Comparison of ENCODE assay signal across 30 mouse cellular contexts in the genomic region with DNA sequence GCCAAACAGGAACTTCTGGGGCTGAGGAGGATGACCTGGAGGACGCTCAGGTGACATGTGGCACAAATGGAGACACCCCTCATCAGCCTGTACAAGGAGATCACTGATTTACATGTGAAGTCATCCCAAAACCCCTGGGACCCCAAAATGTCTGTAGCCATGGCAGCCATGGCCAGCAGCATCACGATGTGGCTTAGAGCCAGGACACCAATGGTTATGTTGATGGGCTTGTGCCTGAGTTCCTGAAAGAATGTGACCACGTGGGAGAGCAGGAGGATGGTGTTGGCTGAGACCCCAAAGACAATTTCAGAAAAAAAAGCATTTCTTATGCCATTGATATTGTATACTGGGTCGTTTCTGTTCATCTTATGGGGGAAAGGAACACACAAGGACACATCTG. TPM values are rescaled to one million over a fixed set of nuclear protein-coding genes. Genes with fewer than 3 reads are reported as not detected.
"Had no signal": no experiment of that assay in that cellular context is flagged by ENCODE, and none has a peak within 500 bp of the region (broad histone marks: within the 10 kb centered on the region; RNA-seq: fewer than 3 reads in every experiment).

No protein-coding gene starts in this region.

- H3K4me3 ChIP-seq: intestine, embryonic 15.5 days; limb, embryonic 13.5 days; liver, embryonic 12.5 days; liver, embryonic 15.5 days; midbrain, embryonic 13.5 days; myocyte; neural tube, embryonic 13.5 days; stomach, embryonic 15.5 days had no signal

- H3K27ac ChIP-seq: intestine, embryonic 15.5 days; limb, embryonic 13.5 days; liver, embryonic 12.5 days; liver, embryonic 15.5 days; macrophage; midbrain, embryonic 13.5 days; neural tube, embryonic 13.5 days; stomach, embryonic 15.5 days had no signal

- DNase-seq: kidney, adult 11 months; kidney, adult 8-10 months; kidney, postnatal 14 days; kidney, postnatal 4 days; liver; lung, adult 18-20 months; retina, postnatal 1 day; right cerebral cortex, postnatal 25 days; spleen, adult 18-20 months; thymus, adult 2 months; thymus, postnatal 14 days; thymus, postnatal 4 days had no signal

- H3K27me3 ChIP-seq: intestine, embryonic 15.5 days; limb, embryonic 13.5 days; liver, embryonic 12.5 days; liver, embryonic 15.5 days; midbrain, embryonic 13.5 days; neural tube, embryonic 13.5 days; stomach, embryonic 15.5 days had no signal

- H3K9ac ChIP-seq: intestine, embryonic 15.5 days; limb, embryonic 13.5 days; liver, embryonic 12.5 days; liver, embryonic 15.5 days; midbrain, embryonic 13.5 days; neural tube, embryonic 13.5 days; stomach, embryonic 15.5 days had no signal

- ATAC-seq: intestine, embryonic 15.5 days; liver, embryonic 12.5 days; midbrain, embryonic 13.5 days had no signal

- H3K4me1 ChIP-seq: intestine, embryonic 15.5 days; limb, embryonic 13.5 days; liver, embryonic 12.5 days; liver, embryonic 15.5 days; midbrain, embryonic 13.5 days; neural tube, embryonic 13.5 days; stomach, embryonic 15.5 days had no signal

- H3K9me3 ChIP-seq: intestine, embryonic 15.5 days; limb, embryonic 13.5 days; liver, embryonic 12.5 days; liver, embryonic 15.5 days; midbrain, embryonic 13.5 days; neural tube, embryonic 13.5 days; stomach, embryonic 15.5 days had no signal

- H3K36me3 ChIP-seq: intestine, embryonic 15.5 days; limb, embryonic 13.5 days; liver, embryonic 12.5 days; liver, embryonic 15.5 days; midbrain, embryonic 13.5 days; neural tube, embryonic 13.5 days; stomach, embryonic 15.5 days had no signal

- H3K4me2 ChIP-seq: intestine, embryonic 15.5 days; limb, embryonic 13.5 days; liver, embryonic 12.5 days; liver, embryonic 15.5 days; midbrain, embryonic 13.5 days; neural tube, embryonic 13.5 days; stomach, embryonic 15.5 days had no signal

RNA-seq across cellular contexts. Expression of gene Vmn1r1, which starts 6.6 kb away (rescaled TPM):
- total RNA-seq: layer of hippocampus, adult 18-20 months; layer of hippocampus, postnatal 14 days; left cerebral cortex, adult 8-10 months; left cerebral cortex, postnatal 25 days; megakaryocyte, adult 5-6 weeks; monocyte, adult 5-6 weeks; neutrophil, adult 5-6 weeks had no signal
- polyA plus RNA-seq: intestine, embryonic 15.5 days; kidney, embryonic 16.5 days; limb, embryonic 13.5 days; liver, embryonic 12.5 days; liver, embryonic 15.5 days; lung, embryonic 16.5 days; macrophage; midbrain, embryonic 13.5 days; myocyte; neural tube, embryonic 13.5 days; stomach, embryonic 15.5 days; thymus, adult 2 months had no signal
